Mouse (Mus musculus) liver, postnatal 0 days (tissue): ENCODE results near the gene Tmem126a.

Experiments
- CTCF ChIP-seq: sonication (generic); IDR thresholded peaks from 2 replicates; pipeline ENCODE4 v1.5.1; 2016; ENCODE audit warnings: antibody characterized with exemption, low read depth
- EP300 ChIP-seq: IDR thresholded peaks from 2 replicates; pipeline ENCODE4 v1.6.1; 2016; ENCODE audit warnings: antibody characterized with exemption, low read depth, mild to moderate bottlenecking

- TF ChIP-seq CTCF (no peak), EP300 (peak; percentile 82)
These were observed 14.4 kb downstream of the Tmem126a start, which contains the start of gene Crebzf for GRCm38 (mm10) chr7:90442518-90443080.
